Mouse (Mus musculus) lung, embryonic 16.5 days (tissue): Measurements from ENCODE around the gene Plekhg3. TPM values are rescaled to one million over a fixed set of nuclear protein-coding genes. Genes with fewer than 3 reads are reported as not detected.

ENCODE experiments used
- ATAC-seq: fragments of 200-750 bp; cut with Nextera tagmentation; 2 replicates; pipeline ENCODE4 v1.8.0; 2017; ENCODE audit warnings: low read depth, mild to moderate bottlenecking, moderate library complexity
- H3K27ac ChIP-seq: fragments of 300-500 bp; sonication (generic); 2 replicates; pipeline ENCODE4 v1.5.1; 2014; ENCODE audit warnings: mild to moderate bottlenecking, control low read depth, low read length
- H3K27me3 ChIP-seq: fragments of 300-500 bp; sonication (generic); 2 replicates; pipeline ENCODE4 v1.6.1; 2014; ENCODE audit warnings: low read depth, low read length, mixed read lengths; ENCODE audit not compliant: control insufficient read depth, insufficient read depth
- H3K36me3 ChIP-seq: fragments of 300-500 bp; sonication (generic); 2 replicates; pipeline ENCODE4 v1.6.1; 2014; ENCODE audit warnings: low read length; ENCODE audit not compliant: control insufficient read depth, insufficient read depth
- H3K4me1 ChIP-seq: fragments of 300-500 bp; sonication (generic); replicated peaks from 2 replicates; pipeline ENCODE4 v1.6.1; 2014; ENCODE audit warnings: low read length, mixed read lengths; ENCODE audit not compliant: control insufficient read depth, insufficient read depth
- H3K4me2 ChIP-seq: fragments of 300-500 bp; sonication (generic); 2 replicates; pipeline ENCODE4 v1.6.1; 2014; ENCODE audit warnings: low read depth, low read length, control low read depth
- H3K4me3 ChIP-seq: fragments of 300-500 bp; sonication (generic); 2 replicates; pipeline ENCODE4 v1.5.1; 2014; ENCODE audit warnings: mild to moderate bottlenecking, low read length, control low read depth
- H3K9ac ChIP-seq: fragments of 300-500 bp; sonication (generic); 2 replicates; pipeline ENCODE4 v1.6.1; 2014; ENCODE audit warnings: low read length, control low read depth
- H3K9me3 ChIP-seq: fragments of 300-500 bp; sonication (generic); 2 replicates; pipeline ENCODE4 v1.6.1; 2016; ENCODE audit warnings: low read length; ENCODE audit not compliant: control insufficient read depth
- WGBS: fragments of 180-500 bp; shearing (Covaris S2); extraction: QIAGEN DNeasy Blood & Tissue Kit; methylation state at CpG from one replicate; pipeline ENCODE4 v1.1.7; 2014; 5-methylcytosine and 5-hydroxymethylcytosine counted together
- polyA plus RNA-seq: library from polyadenylated mRNA; unstranded; fragments of >200 nt; fragmentation: Nextera tagmentation; extraction: Ambion mirVana; gene quantifications from 2 replicates; pipeline ENCODE4 v1.2.1, GENCODE M21; 2015

The Plekhg3 gene
- polyA plus RNA-seq, 1 experiment from 2014 or later: 7.5 TPM

- ATAC-seq: no peak
- WGBS: 86% methylated on average over 4 of the region's 4 CpGs
- no peak overlapping the region for H3K4me3 ChIP-seq
- no peak overlapping the region for H3K27ac ChIP-seq
- H3K36me3 ChIP-seq: no peaks in the 10 kb centered on the region
- H3K27me3 ChIP-seq: no peaks in the 10 kb centered on the region; the same call in 1 of the 2 replicates
- no peaks in the 10 kb centered on the region for H3K9me3 ChIP-seq
- H3K9ac ChIP-seq: no peak overlapping the region
- H3K4me2 ChIP-seq: no peak overlapping the region
- H3K4me1 ChIP-seq: peaks cover 25% of the 10 kb centered on the region
Measured at GRCm38 (mm10) chr12:76552958-76553357, 22.3 kb downstream of the Plekhg3 start.

- no peak overlapping the region for H3K9ac ChIP-seq
- no peaks in the 10 kb centered on the region for H3K27me3 ChIP-seq
- no peaks in the 10 kb centered on the region for H3K9me3 ChIP-seq
- peaks cover 16% of the 10 kb centered on the region for H3K4me1 ChIP-seq
- no peaks in the 10 kb centered on the region for H3K36me3 ChIP-seq
- H3K27ac ChIP-seq: peak overlapping the region; percentile 27; the same call in 1 of the 2 replicates
- no peak overlapping the region for H3K4me3 ChIP-seq
- peak; percentile 42; the same call in 1 of the 2 replicates for ATAC-seq
- no peak overlapping the region for H3K4me2 ChIP-seq
- WGBS: 69% methylated on average over 7 of the region's 7 CpGs
Measured at GRCm38 (mm10) chr12:76553917-76554316, 23.2 kb downstream of the Plekhg3 start.

GRCm38 (mm10) chr12:76554392-76554791 is 23.7 kb downstream of the Plekhg3 start:
- 78% methylated on average over 3 of the region's 3 CpGs for WGBS
- Histone ChIP-seq H3K27ac (no peak overlapping the region), H3K9ac (no peak overlapping the region), H3K4me2 (no peak overlapping the region), H3K4me3 (no peak overlapping the region), H3K4me1 (peaks cover 12% of the 10 kb centered on the region), H3K9me3 (no peaks in the 10 kb centered on the region), H3K27me3 (no peaks in the 10 kb centered on the region), H3K36me3 (no peaks in the 10 kb centered on the region)
- no peak for ATAC-seq

GRCm38 (mm10) chr12:76554871-76555386 is 24.2 kb downstream of the Plekhg3 start:
- no peaks in the 10 kb centered on the region for H3K9me3 ChIP-seq
- H3K9ac ChIP-seq: no peak overlapping the region
- peaks cover 9% of the 10 kb centered on the region for H3K4me1 ChIP-seq
- H3K27me3 ChIP-seq: no peaks in the 10 kb centered on the region
- no peaks in the 10 kb centered on the region for H3K36me3 ChIP-seq
- no peak overlapping the region for H3K27ac ChIP-seq
- H3K4me3 ChIP-seq: no peak overlapping the region
- no peak for ATAC-seq
- no peak overlapping the region for H3K4me2 ChIP-seq
- 86% methylated on average over 3 of the region's 3 CpGs for WGBS

- no peaks in the 10 kb centered on the region for H3K9me3 ChIP-seq
- 84% methylated on average over 7 of the region's 7 CpGs for WGBS
- peaks cover 9% of the 10 kb centered on the region for H3K4me1 ChIP-seq
- ATAC-seq: no peak
- 0 out of 2 replicates have a peak, but pooled peaks cover 2% of the 10 kb centered on the region for H3K36me3 ChIP-seq
- no peak overlapping the region for H3K27ac ChIP-seq
- H3K4me2 ChIP-seq: no peak overlapping the region
- no peaks in the 10 kb centered on the region for H3K27me3 ChIP-seq
- H3K9ac ChIP-seq: no peak overlapping the region
- no peak overlapping the region for H3K4me3 ChIP-seq
Measured at GRCm38 (mm10) chr12:76556187-76556586, 25.5 kb downstream of the Plekhg3 start.

- Histone ChIP-seq H3K9ac (no peak overlapping the region), H3K27ac (no peak overlapping the region), H3K4me1 (peaks cover 8% of the 10 kb centered on the region), H3K4me3 (no peak overlapping the region), H3K9me3 (no peaks in the 10 kb centered on the region), H3K4me2 (no peak overlapping the region), H3K27me3 (no peaks in the 10 kb centered on the region), H3K36me3 (0 out of 2 replicates have a peak, but pooled peaks cover 2% of the 10 kb centered on the region)
- 37% methylated on average over 6 of the region's 6 CpGs for WGBS
- no peak for ATAC-seq
Measured at GRCm38 (mm10) chr12:76556745-76557389, 26.2 kb downstream of the Plekhg3 start.

- H3K27me3 ChIP-seq: no peaks in the 10 kb centered on the region
- H3K4me3 ChIP-seq: no peak overlapping the region
- no peak overlapping the region for H3K9ac ChIP-seq
- H3K27ac ChIP-seq: no peak overlapping the region
- 48% methylated on average over 5 of the region's 5 CpGs for WGBS
- no peaks in the 10 kb centered on the region for H3K9me3 ChIP-seq
- peaks cover 5% of the 10 kb centered on the region; the same call in 1 of the 2 replicates for H3K36me3 ChIP-seq
- H3K4me2 ChIP-seq: no peak overlapping the region
- no peaks in the 10 kb centered on the region; the same call in 1 of the 2 replicates for H3K4me1 ChIP-seq
- ATAC-seq: 0 out of 2 replicates have a peak, but pooled peaks have one; percentile 34
Measured at GRCm38 (mm10) chr12:76558206-76558605, 27.5 kb downstream of the Plekhg3 start.

- no peak overlapping the region for H3K4me2 ChIP-seq
- H3K4me1 ChIP-seq: no peaks in the 10 kb centered on the region
- no peak for ATAC-seq
- H3K36me3 ChIP-seq: peaks cover 14% of the 10 kb centered on the region
- H3K9me3 ChIP-seq: no peaks in the 10 kb centered on the region
- WGBS: 67% methylated on average over 4 of the region's 4 CpGs
- no peaks in the 10 kb centered on the region for H3K27me3 ChIP-seq
- H3K9ac ChIP-seq: no peak overlapping the region
- H3K27ac ChIP-seq: no peak overlapping the region
- H3K4me3 ChIP-seq: no peak overlapping the region
Measured at GRCm38 (mm10) chr12:76562196-76562595, 31.5 kb downstream of the Plekhg3 start.

- no peak overlapping the region for H3K9ac ChIP-seq
- H3K4me3 ChIP-seq: no peak overlapping the region
- no peak for ATAC-seq
- peaks cover 3% of the 10 kb centered on the region; the same call in 1 of the 2 replicates for H3K9me3 ChIP-seq
- H3K27ac ChIP-seq: no peak overlapping the region
- 78% methylated on average over 10 of the region's 10 CpGs for WGBS
- H3K4me2 ChIP-seq: no peak overlapping the region
- H3K36me3 ChIP-seq: peaks cover 14% of the 10 kb centered on the region
- H3K27me3 ChIP-seq: no peaks in the 10 kb centered on the region
- peaks cover 6% of the 10 kb centered on the region; the same call in 1 of the 2 replicates for H3K4me1 ChIP-seq
Measured at GRCm38 (mm10) chr12:76566284-76566683, 35.6 kb downstream of the Plekhg3 start.
